Mouse (Mus musculus): ENCODE measurements around the gene Timeless. TPM values are rescaled to one million over a fixed set of nuclear protein-coding genes. Genes with fewer than 3 reads are reported as not detected.
"Not testable (repeated sequence)": the region's sequence is repeated elsewhere in the genome, so short reads cannot be mapped to it uniquely, and the experiment has no call there.

Gene Timeless
- polyA plus RNA-seq, 1 experiment from 2014 or later = 19.7 TPM

DNA sequence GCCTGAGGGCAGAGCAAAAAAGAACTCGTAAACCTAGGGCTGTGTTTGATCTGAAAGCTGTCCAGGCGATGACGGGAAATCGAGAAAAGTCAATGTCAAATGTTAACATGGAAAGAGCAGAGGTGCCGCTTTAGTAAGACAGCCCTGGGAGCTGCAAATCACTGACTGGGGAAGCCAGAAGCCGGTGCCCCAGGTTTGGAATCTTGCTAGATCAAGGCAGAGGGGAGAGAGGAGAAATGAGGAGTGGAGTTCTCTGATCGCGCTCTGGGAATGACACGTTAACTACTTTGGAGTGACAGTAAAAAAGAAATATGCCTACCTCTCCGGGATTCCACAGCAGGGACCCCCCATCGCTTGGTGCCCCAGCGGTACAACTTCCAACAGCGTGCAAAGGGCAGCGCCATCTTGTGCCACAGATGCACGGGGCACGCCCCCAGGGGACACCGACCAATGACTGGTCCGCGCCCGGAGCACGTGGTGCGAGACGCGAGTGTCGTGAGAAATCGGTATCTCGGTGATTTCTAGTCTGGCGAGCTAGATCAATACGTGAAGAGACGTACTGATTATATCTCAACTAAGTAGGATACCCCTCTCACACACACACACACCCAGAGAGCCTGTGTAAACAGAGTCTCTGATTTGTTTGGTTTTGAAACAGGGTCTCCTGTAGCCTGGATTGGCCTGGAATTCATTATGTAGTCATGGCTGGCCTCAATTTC is 20.3 kb upstream of the Timeless start, which contains the start of gene Spryd4:
Gene Spryd4 (minus strand): TSS at position 418 of the 719 bp plus-strand sequence.
- Histone ChIP-seq H3K27ac (ENCODE audit: low read depth, low read length) (peak within 1 kb of the TSS; percentile 76), H3K4me3 (ENCODE audit: low read length) (peak within 1 kb of the TSS; percentile 63), H3K36me3 (ENCODE audit: control insufficient read depth, insufficient read depth, low read length) (0 out of 2 replicates have a peak, but pooled peaks cover 1% of the 10 kb centered on the region), H3K9me3 (ENCODE audit: control insufficient read depth, low read length) (no peaks in the 10 kb centered on the region), H3K4me1 (ENCODE audit: control insufficient read depth, insufficient read depth, low read depth, low read length) (peaks cover 13% of the 10 kb centered on the region), H3K9ac (ENCODE audit: low read depth, low read length) (peak within 1 kb of the TSS; percentile 65), H3K27me3 (replicated peaks; ENCODE audit: control insufficient read depth, insufficient read depth, low read length) (no peaks in the 10 kb centered on the region), H3K4me2 (ENCODE audit: low read length) (peak within 1 kb of the TSS; percentile 97)
- ATAC-seq = peak; percentile 92
- WGBS = under 1% methylated on average over 30 of the region's 30 CpGs

DNA sequence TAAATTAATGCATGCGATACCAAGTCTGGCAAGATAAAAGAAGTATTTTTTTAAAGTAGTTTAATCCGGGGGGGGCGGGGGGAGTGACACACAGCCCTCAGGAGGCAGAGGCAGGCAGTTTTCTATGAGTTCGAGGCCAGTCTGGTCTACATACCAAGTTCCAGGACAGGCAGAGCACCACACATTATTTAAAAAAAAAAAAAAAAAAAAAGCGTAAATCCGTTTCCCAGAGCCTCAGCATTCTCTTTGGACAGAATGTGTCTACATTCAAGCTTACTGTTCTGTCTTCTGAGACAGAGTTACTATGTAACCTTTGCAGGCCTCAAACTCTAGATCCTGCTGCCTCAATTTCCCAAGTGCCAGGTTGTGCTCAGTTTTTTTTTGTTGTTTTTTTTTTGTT is 19.7 kb upstream of the Timeless start:
- H3K4me2 ChIP-seq (ENCODE audit: low read length) = peak overlapping the region; percentile 97
- H3K27ac ChIP-seq (ENCODE audit: low read depth, low read length) = peak overlapping the region; percentile 76; the same call in 1 of the 2 replicates
- ATAC-seq = no peak
- WGBS = 50% methylated on average over 6 of the region's 6 CpGs
- H3K9ac ChIP-seq (ENCODE audit: low read depth, low read length) = no peak overlapping the region; the same call in 1 of the 2 replicates
- peaks cover 13% of the 10 kb centered on the region for H3K4me1 ChIP-seq (ENCODE audit: control insufficient read depth, insufficient read depth, low read depth, low read length)
- no peaks in the 10 kb centered on the region for H3K9me3 ChIP-seq (ENCODE audit: control insufficient read depth, low read length)
- no peaks in the 10 kb centered on the region for H3K27me3 ChIP-seq (replicated peaks; ENCODE audit: control insufficient read depth, insufficient read depth, low read length)
- peak overlapping the region; percentile 63 for H3K4me3 ChIP-seq (ENCODE audit: low read length)
- H3K36me3 ChIP-seq (ENCODE audit: control insufficient read depth, insufficient read depth, low read length) = no peaks in the 10 kb centered on the region

GRCm38 (mm10) chr10:128212871-128213323 is 19.0 kb upstream of the Timeless start:
- H3K4me3 ChIP-seq (ENCODE audit: low read length) = peak overlapping the region; percentile 29
- H3K9ac ChIP-seq (ENCODE audit: low read depth, low read length) = peak overlapping the region; percentile 18; the same call in 1 of the 2 replicates
- 1% methylated on average over 18 of the region's 18 CpGs for WGBS
- no peaks in the 10 kb centered on the region for H3K36me3 ChIP-seq (ENCODE audit: control insufficient read depth, insufficient read depth, low read length)
- no peak overlapping the region for H3K27ac ChIP-seq (ENCODE audit: low read depth, low read length)
- no peaks in the 10 kb centered on the region for H3K27me3 ChIP-seq (replicated peaks; ENCODE audit: control insufficient read depth, insufficient read depth, low read length)
- no peaks in the 10 kb centered on the region for H3K9me3 ChIP-seq (ENCODE audit: control insufficient read depth, low read length)
- peak overlapping the region; percentile 67 for H3K4me2 ChIP-seq (ENCODE audit: low read length)
- ATAC-seq = peak; percentile 31; the same call in 1 of the 2 replicates
- peaks cover 13% of the 10 kb centered on the region for H3K4me1 ChIP-seq (ENCODE audit: control insufficient read depth, insufficient read depth, low read depth, low read length)

GRCm38 (mm10) chr10:128214112-128214511 is 17.8 kb upstream of the Timeless start:
- H3K4me2 ChIP-seq (ENCODE audit: low read length); ATAC-seq; H3K36me3 ChIP-seq (ENCODE audit: control insufficient read depth, insufficient read depth, low read length); H3K4me3 ChIP-seq (ENCODE audit: low read length); H3K9me3 ChIP-seq (ENCODE audit: control insufficient read depth, low read length); H3K27me3 ChIP-seq (replicated peaks; ENCODE audit: control insufficient read depth, insufficient read depth, low read length); H3K9ac ChIP-seq (ENCODE audit: low read depth, low read length); H3K27ac ChIP-seq (ENCODE audit: low read depth, low read length): not testable (repeated sequence)
- H3K4me1 ChIP-seq (ENCODE audit: control insufficient read depth, insufficient read depth, low read depth, low read length) = peaks cover 13% of the 10 kb centered on the region
- 93% methylated on average over 4 of the region's 4 CpGs for WGBS

- Histone ChIP-seq H3K4me3 (ENCODE audit: low read length) (no peak overlapping the region), H3K9me3 (ENCODE audit: control insufficient read depth, low read length) (no peaks in the 10 kb centered on the region), H3K4me2 (ENCODE audit: low read length) (no peak overlapping the region), H3K36me3 (ENCODE audit: control insufficient read depth, insufficient read depth, low read length) (no peaks in the 10 kb centered on the region), H3K4me1 (ENCODE audit: control insufficient read depth, insufficient read depth, low read depth, low read length) (peaks cover 13% of the 10 kb centered on the region), H3K27ac (ENCODE audit: low read depth, low read length) (no peak overlapping the region), H3K9ac (ENCODE audit: low read depth, low read length) (no peak overlapping the region), H3K27me3 (replicated peaks; ENCODE audit: control insufficient read depth, insufficient read depth, low read length) (no peaks in the 10 kb centered on the region)
- WGBS = 88% methylated on average over 5 of the region's 5 CpGs
- no peak for ATAC-seq
These were observed 16.9 kb upstream of the Timeless start for GRCm38 (mm10) chr10:128214981-128215380.

DNA sequence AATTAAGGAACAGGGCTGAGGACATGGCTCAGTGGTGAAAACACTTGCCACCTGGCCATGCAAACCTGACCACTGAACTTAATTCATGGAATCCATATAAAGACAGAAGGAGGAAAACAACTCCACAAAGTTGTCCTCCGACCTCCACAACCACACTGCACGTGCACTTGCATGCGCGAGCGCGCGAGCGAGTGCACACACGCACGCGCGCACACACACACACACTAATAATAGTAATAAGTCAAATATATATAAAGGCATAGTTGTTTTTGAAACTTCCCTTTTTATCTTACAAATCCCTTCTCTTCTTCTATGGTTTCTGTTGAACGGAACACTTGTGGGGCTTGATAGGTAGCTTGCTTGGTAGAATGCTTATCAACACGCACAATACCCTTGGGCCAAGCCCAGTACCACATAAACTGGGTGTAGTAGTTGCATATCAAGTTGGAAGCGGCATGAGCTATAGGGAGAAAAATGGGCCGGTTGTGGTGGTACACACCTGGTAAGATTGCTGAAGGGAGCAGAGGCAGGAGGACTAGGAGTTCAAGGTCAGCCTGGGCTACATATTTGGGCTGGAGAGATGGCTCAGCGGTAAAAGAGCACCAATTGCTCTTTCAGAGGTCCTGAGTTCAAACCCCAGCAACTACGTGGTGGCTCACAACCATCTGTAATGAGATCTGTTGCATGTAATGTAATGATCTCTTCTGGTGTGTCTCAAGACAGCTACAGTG is 13.3 kb upstream of the Timeless start:
- ATAC-seq = no peak
- Histone ChIP-seq H3K27me3 (replicated peaks; ENCODE audit: control insufficient read depth, insufficient read depth, low read length) (no peaks in the 10 kb centered on the region), H3K27ac (ENCODE audit: low read depth, low read length) (no peak overlapping the region), H3K9me3 (ENCODE audit: control insufficient read depth, low read length) (no peaks in the 10 kb centered on the region), H3K9ac (ENCODE audit: low read depth, low read length) (no peak overlapping the region), H3K4me3 (ENCODE audit: low read length) (no peak overlapping the region), H3K4me1 (ENCODE audit: control insufficient read depth, insufficient read depth, low read depth, low read length) (no peaks in the 10 kb centered on the region), H3K4me2 (ENCODE audit: low read length) (no peak overlapping the region), H3K36me3 (ENCODE audit: control insufficient read depth, insufficient read depth, low read length) (no peaks in the 10 kb centered on the region)
- 94% methylated on average over 18 of the region's 18 CpGs for WGBS

GRCm38 (mm10) chr10:128221533-128222286 is 10.2 kb upstream of the Timeless start:
- H3K4me1 ChIP-seq (ENCODE audit: control insufficient read depth, insufficient read depth, low read depth, low read length) = no peaks in the 10 kb centered on the region
- no peak for ATAC-seq
- no peaks in the 10 kb centered on the region for H3K36me3 ChIP-seq (ENCODE audit: control insufficient read depth, insufficient read depth, low read length)
- H3K9ac ChIP-seq (ENCODE audit: low read depth, low read length) = no peak overlapping the region
- 66% methylated on average over 16 of the region's 16 CpGs for WGBS
- no peak overlapping the region for H3K27ac ChIP-seq (ENCODE audit: low read depth, low read length)
- H3K4me2 ChIP-seq (ENCODE audit: low read length) = no peak overlapping the region
- H3K4me3 ChIP-seq (ENCODE audit: low read length) = no peak overlapping the region
- no peaks in the 10 kb centered on the region for H3K27me3 ChIP-seq (replicated peaks; ENCODE audit: control insufficient read depth, insufficient read depth, low read length)
- H3K9me3 ChIP-seq (ENCODE audit: control insufficient read depth, low read length) = no peaks in the 10 kb centered on the region

GRCm38 (mm10) chr10:128225064-128225463 is 6.8 kb upstream of the Timeless start:
- H3K9me3 ChIP-seq (ENCODE audit: control insufficient read depth, low read length) = no peaks in the 10 kb centered on the region
- no peak for ATAC-seq
- H3K4me3 ChIP-seq (ENCODE audit: low read length) = no peak overlapping the region
- H3K36me3 ChIP-seq (ENCODE audit: control insufficient read depth, insufficient read depth, low read length) = no peaks in the 10 kb centered on the region
- H3K4me2 ChIP-seq (ENCODE audit: low read length) = no peak overlapping the region
- no peak overlapping the region for H3K9ac ChIP-seq (ENCODE audit: low read depth, low read length)
- no peaks in the 10 kb centered on the region for H3K27me3 ChIP-seq (replicated peaks; ENCODE audit: control insufficient read depth, insufficient read depth, low read length)
- H3K4me1 ChIP-seq (ENCODE audit: control insufficient read depth, insufficient read depth, low read depth, low read length) = no peaks in the 10 kb centered on the region
- H3K27ac ChIP-seq (ENCODE audit: low read depth, low read length) = no peak overlapping the region
- WGBS = 60% methylated on average over 5 of the region's 5 CpGs

All from hindbrain, embryonic 16.5 days (tissue).